Mouse (Mus musculus) CD8-positive naive resting alpha-beta T cell, adult 2 months (primary cell): ENCODE data around the gene Nhlh1.
A peak's percentile ranks its signal among the peaks of the same experiment; 100 is the strongest.

Experiments
- DNase-seq, 2 experiments: peaks; one replicate each; pipeline ENCODE4 v3.0.0; 2022; ENCODE audit warnings: low read depth in 2 of 2, low spot score in 2 of 2

The Nhlh1 gene

DNA sequence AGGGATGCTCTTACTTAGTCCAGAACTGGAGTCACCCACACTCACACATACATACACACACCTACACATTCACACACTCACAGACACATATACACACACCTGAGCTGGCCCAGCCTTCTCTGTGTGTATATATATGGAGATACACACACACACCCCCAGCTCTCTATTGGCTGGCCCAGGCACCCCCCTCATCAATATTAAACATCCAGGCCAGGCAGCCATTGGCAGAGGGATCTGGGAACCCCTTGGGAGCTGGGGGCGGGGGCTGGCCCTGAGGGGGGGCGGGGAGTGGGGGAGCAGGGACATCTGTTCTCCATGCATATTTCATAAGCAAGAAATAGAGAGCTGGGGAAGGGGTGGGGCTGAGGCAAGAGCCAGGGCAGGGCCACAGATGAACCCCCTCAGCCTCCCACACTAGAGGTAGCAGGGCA is at the start of gene Nhlh1:
Nhlh1 (minus strand) TSS at position 83 of the 431 bp plus-strand sequence.
- no peak for DNase-seq

DNA sequence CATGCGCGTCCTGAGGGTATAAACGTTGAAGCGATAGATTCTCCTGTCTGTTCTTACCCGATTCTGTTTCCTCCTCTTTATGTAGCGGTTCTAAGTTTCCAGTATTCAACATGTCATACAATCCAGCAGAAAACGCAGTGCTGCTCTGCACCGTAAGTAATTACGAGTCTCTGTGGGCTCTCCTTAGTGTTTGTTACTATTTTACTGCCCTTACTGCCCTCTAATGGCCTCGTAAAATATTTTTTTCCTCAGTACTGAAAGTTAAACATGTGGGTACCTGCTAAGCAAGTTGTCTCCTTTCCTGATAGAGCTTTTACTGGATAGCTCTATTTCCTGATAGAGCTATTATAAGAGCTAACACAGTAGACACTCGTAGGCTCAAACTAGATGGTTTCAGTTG is 47.7 kb upstream of the Nhlh1 start:
- DNase-seq, result no peak

DNA sequence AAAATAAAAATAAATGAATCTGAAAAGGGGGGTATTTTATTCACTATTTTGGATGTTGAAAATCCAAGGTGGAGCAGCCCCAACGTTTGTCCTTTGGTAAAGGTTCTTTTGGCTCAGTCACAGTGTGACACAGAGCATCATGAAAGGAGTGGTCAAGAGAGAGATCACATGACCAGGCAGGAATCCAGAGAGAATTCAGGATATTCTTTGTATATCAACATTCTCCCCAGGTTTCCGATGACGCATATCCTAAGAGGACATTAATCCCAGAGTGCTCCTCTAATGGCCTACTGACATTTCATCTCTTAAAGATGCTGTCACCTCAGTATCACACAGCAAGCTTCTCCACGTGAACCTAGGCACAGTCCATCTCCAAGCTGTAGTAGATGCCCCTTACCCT is 46.2 kb upstream of the Nhlh1 start:
- no peak for DNase-seq

DNA sequence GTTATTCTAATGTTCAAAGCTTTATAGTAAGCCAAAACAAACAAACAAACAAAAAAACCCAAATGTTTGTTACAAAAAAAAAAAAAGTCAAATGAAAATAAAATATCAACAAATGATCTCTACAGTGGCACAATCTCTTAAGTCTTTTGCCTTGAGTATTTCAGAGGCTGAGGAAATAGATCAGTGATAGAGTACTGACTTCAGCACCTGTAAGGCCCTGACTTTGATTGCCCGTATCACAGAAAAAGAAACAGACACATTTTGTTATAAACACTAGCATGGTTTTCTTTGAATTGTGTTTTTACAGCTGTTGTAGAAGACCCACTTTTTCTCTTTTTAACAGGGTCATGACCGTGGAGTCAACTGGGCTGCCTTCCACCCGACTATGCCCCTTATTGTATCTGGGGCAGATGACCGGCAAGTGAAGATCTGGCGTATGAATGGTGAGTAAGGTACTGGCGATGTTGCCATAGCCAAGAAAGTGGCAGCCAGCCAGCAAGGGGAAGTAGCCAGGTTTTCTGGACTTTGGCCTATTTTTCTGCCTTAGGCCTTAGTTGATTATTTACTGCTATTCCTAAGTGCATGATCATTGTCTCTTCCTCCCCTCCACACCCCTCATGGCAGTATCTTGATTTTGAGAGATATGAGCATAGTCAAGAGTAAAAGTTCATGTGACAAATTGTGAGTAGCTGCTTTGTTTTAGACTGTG is 42.1 kb upstream of the Nhlh1 start:
- no peak for DNase-seq

DNA sequence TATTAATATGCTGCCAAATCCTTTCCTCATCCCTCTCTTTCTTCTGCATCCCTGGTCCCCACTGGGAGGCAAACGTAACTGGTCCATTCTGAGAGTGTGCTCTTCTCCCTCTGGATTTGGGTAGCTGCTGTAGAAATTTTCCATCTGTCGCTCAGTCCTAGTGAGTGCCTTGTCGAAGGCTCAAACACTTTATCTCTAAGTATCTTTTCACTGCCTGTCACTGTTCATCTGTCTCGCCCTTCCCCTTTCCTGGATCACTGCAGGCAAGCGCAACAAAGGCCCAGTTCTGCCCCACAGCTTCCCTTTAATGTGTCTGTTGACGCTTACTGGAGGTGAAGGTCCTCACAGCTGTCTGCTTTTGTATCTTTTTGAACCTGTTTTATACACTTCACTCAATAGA is 37.8 kb upstream of the Nhlh1 start:
- DNase-seq, result no peak

DNA sequence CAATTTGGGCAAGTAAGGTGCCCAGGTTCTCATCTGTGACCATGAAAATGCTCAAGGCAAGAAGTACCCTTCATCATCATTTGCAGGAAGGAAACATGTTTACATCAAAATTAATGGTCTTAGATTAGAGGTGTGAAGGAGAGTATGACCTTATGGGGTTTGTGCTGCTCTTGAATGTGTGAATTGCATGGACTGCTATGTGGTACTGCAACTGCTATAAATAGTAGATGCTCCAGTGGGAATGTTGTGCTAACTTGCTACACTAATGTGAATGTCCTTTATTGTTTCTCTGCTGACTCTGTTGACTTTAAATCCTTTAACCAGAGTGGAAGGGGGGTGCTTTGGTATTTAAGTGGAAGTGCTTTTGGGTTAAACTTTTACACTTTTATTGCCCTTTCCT is 36.9 kb upstream of the Nhlh1 start:
- no peak for DNase-seq

DNA sequence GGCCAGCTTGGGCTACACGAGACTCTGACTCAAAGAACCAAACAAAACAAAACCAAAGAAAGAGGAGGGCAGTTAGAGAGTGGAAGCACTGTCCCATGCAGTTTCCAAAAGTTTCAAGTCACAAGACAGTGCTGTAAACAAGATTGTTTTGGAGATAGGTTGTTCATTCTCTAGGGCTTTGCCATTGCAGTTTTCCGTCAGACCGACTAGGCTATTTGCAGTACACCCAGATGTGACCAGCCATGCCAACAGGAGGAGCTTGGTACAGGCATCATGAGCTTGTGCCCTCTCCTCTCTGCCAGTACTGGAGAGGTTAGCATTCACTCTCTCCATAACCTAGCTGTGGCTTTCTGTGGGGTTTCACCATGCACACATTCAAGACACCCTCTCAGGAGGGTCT is 36.1 kb upstream of the Nhlh1 start:
- no peak for DNase-seq

DNA sequence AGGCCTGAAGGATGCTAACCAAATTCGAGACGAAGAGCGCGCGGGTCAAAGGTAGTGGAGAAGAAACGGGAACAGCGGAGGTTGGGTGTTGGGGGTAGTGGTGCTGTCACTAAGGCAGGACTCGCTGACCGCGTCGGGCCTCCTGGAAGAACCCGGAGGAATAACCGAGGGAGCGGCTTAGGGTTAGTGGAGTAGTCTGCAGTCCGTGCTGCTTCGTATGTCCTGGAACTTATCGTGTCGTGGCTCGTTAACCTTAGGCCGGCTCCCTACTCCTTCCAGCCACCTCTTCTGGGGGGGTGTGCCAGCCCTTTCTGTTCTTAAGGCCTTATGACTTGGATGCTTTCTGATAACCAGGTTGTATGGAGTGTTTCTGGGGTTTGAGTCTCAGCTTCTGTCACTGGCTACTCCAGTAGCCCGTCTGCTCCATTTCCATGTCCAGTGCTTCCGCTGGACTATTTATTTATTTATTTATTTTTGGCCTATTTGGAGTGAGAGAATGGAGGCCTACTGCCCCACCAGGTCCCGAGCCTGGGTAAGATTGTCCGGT is 25.6 kb upstream of the Nhlh1 start:
- no peak for DNase-seq

DNA sequence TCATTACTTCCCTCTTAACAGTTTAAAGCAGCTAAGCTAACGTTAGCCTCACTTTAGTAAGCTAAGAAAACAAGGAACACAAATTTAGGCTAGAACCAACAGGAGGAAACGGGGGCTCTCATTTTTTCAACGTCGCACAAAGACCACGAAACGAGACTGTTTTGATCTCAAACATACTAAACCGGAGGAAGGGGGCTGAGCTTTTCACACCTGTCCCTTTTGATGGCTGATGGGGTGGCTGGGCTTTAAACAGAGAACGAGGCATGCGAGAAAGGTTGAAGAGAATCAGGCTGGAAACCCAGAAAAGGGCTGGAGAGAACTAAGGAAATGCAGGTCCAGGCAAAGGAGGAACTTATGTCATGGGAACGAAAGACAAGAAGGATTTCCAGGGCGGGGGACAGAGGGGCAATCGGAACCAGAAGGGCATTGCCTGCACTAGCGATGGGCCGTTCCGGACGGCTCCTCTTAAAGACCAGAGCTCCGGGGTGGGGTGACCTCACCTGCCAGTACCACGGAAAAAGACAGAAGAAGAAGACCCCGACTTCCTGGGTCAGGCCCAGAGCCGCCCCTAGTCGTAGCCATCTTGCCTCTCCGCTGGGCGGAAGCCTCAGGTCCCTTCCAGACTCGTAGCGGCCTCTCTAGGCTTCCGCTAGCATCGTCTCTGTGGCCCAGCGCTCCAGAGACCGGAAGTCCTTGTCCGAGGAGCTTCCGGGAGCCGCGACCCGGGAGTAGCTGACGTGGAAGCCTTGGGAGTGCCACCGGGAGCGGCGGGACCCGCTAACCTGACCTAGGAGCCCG is 24.9 kb upstream of the Nhlh1 start, which contains the start of the genes Copa and Ncstn:
Copa (plus strand) TSS at position 429 of the 798 bp plus-strand sequence.
Ncstn (minus strand) TSS at position 695 of the 798 bp plus-strand sequence.
- DNase-seq, result peak; percentile 83 to 92

DNA sequence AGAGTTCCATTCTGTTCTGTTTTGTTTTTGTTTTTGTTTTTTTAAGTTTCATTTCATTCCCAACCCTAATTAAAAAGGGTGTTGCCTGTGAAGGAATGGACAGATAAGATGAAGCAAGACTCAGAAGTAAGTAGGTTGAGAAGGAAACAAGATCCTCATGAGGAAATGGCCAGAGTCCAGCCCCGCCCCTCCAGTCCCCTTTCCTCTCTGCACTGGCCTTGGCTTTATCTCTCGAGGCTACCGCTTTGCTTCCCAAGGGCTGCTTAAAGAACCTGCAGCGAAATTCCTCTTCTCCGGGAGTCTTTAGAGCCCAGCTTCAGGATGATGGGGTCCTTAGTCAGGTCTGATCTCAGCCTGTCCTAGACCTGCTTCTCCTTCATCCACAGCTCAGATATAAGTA is 20.6 kb upstream of the Nhlh1 start:
- DNase-seq, result no peak

DNA sequence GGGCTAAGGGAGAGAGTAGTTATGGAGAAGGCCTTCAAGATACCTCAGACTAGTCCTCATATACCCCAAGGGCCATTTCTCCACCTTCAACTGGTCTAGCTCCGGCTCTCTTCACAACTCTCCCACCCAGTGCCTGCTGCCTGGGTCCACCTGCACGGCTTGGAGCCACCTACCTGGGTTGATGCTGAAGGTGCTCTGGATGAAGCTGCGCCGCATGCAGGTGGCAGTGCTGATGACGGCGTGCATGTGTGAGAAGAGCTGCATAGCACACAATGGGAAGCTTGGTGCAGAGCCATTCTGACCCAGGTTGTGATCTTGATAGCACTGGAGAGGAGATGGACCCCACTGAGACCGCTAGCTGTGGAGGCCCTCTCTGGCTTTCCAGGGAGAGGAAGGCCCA is 15.2 kb upstream of the Nhlh1 start:
- DNase-seq, result no peak

DNA sequence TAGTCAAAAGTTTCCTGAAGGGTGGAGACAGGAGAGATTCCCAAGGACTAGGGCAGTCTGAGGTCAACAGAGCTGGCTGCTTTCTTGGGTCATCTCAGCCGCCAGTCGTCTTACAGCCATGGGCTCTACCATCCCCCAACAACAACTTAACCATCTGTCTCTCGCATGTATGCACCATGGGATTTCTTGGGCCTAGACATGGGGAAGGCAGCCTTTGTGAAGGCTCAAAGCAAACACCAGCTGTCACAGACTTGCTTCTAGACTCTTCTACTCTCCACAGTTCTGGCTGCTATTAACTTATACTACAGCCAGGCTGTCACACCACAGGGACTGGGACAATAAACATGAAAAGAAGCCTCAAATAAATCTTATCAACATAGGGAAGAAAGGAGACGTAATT is 14.2 kb upstream of the Nhlh1 start:
- DNase-seq, result no peak

DNA sequence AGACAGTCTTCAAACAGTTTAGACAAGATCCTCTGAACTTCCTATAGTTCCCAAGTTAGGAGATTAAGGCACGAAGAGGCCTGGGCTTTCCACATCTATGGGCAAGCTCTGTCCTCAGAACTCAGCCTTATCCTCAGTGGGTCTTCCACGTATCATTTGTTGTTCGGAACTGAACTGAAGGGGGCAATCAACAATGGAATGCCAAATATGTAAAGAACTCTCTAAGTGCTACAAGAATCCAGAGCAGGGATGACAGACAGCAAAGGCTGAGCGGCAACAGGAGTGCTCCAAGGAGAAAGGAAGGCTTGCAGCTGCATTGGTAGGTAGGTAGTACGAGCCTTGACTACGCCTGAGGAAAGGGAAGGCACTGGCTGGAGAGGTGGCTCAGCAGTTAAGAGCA is 12.9 kb upstream of the Nhlh1 start:
- no peak for DNase-seq

DNA sequence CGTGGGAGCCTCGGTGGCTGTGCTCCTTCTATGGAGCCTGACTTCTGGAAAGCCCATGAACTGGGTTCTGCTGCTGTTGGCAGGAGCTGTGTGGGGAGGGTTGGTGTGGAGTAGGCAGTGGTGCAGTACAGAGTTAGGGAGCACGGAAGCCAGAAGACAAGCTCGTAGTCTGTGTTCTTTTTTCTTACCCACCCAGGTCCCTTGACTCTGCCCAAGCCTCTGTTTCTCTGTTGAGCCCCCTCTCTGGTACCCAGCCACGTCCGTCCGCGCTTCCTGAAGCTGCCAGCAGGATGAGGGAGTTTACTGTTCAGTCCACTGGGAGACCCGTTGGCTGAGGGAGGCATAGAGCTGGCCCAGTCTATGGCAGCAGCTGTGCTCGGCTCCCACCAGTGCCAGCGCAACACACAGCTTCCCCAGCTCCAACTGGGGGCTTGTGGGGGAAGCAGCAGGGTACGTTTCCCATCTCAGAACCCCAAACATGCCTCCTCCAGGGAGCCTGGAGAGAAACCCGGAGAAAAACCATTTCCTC is 7.3 kb upstream of the Nhlh1 start:
- no peak for DNase-seq

DNA sequence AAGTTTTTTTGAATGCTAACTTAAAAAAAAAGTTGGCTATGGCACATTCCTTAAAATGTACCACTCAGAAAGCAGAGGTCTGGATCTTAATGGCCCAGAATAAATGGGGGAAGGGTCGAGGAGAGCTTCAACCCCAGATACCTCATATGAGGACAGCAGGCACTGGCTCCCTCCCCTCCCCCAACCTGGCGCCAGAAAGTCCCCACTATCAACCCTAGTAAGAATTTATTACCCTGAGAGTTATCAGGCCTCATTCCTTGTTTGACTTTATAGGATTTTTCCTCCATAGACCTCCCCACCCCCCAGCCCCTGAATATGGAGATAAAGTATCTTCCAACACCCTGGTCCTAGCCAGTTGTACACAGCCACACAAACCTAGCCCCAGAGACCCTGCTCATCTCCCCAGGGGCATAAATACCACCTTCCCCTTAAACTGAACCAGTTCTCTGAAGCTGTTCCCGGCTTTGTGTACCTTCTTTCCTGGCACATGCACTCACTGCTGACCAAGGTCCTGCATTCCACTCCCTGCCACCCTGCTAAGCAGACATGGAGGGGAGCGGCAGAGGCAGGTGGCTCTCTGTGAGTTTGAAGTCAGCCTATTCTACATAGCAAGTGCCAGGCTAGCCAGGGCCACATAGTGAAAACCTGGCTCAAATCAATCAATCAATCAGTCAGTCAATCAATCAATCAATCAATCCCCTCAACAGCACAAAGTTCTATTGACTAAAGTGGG is 6.1 kb upstream of the Nhlh1 start:
- no peak for DNase-seq

DNA sequence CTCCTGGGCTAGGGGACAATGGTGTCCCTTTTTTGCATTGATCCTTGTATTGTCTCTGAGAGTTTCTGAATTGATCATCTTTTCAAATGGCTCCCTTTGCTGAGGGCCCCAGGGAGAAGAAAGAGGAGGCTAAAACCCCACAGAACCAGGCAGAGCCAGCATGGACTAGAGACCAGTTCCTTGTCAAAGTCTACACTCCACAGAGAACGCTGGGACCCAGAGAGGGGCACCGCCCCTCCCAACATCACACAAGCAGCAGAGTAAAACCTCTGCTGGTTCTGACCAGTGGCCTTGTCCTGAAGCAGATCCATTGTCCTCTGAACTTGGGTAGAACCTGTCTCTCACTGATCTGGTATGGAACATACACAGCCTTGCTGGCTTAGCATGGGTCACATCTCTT is 4.7 kb upstream of the Nhlh1 start:
- no peak for DNase-seq

DNA sequence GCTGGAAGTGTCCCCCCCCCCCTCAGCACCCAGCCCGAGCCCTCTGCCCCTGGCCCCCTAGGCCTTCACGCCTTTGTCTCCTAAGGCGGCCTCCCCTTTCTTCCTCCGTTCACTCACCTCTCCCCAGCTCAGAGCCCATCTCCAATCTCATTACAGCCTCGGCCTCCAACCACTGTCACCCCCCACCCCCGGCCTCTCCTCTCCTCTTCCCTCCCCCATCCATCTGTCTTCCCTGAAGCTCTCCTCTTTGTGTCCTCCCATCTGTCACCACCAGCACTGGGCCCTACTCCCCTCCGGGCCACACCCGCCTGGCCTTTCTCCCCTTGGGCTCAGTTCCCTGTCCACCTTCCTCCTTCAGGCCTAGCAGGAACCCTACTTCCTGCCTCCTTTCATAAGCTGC is 3.8 kb upstream of the Nhlh1 start:
- no peak for DNase-seq

DNA sequence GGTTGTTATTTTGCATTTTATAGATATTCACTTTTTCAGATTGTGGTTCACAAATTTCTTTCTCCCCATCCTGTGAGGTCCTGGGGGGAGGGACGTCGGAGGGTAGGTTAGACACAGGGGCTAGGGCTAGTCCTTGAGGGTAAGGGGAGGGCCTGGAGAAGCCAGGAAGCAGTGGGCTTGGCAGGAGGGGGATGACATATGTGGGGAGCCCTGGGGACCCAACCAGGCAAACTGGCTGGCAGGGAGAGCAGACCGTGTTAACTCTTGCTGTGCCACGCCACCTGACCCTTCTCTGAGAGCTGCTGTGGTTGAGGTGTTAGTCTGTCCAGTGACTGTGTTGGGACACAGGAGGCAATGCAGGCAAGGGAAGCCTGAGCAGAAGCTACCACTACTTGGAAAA is 3.3 kb upstream of the Nhlh1 start:
- no peak for DNase-seq

DNA sequence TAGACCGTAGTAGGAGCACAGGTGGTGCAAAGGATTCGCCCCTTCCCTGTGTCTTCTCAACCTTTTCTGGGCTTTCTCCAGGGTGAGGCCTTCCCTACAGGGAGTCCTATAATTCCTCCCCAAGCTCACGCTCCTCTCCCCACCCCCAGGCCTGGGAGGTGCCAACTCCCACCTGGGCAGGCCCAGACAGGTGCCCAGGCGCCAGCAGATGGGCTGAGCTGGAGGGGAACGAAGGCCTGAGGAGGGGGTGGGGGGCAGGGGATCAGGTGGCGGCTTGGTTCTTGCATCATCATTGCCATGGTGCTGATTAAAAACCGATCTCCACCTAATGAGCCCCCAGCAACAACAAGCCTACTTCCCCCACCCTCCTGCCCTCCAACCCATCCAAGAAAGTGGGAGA is 1.5 kb upstream of the Nhlh1 start:
- no peak for DNase-seq

DNA sequence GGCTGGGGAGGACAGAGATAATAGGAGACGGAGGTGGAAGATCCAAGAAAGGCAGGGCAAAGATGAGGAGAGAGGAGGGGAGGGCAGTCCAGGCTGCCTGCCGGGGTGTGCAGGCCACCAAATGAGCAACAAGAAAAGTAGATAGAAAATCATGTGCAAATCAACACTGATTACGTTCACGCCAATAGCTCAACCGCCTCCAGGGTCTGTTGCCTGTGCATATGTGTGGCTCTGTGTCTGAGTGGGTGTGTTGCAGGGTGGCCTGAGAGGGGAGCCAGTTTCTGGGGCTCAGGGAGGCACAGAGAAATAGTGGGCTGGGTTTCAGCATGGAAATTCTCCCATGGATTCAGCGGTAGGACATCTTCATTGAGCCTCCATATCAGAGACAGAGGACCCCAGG is 948 bp upstream of the Nhlh1 start:
- no peak for DNase-seq

DNA sequence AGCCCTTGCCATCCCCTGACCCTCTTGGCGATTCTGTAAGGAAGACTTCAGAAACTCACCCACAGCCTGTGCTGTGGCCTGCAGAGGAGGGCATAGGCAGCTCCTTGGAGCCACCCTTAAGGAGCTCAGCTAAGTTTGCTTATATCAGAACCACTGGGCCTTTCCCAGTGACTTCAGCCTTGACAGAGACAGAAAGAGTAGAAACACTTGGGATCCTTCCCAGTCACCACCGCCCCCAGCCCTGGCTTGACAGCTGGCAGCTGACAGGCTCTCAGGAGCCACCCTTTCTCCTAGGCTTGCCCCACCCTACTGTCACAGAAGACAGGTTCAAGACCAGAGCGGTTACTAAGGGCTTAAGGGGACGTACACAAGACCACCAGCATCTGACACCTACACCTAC is 1.1 kb downstream of the Nhlh1 start:
- no peak for DNase-seq
